Mouse (Mus musculus): ENCODE data around the gene Panx1. TPM values are rescaled to one million over a fixed set of nuclear protein-coding genes. Genes with fewer than 3 reads are reported as not detected.

The Panx1 gene
- polyA plus RNA-seq, 1 experiment from 2014 or later = 113 TPM

- Histone ChIP-seq H3K27ac (ENCODE audit: low read depth, low read length) (no peak overlapping the region), H3K4me2 (replicated peaks; ENCODE audit: low read depth, low read length) (no peak overlapping the region), H3K4me3 (ENCODE audit: low read depth, low read length) (no peak overlapping the region), H3K9ac (ENCODE audit: low read depth, low read length) (no peak overlapping the region), H3K4me1 (replicated peaks; ENCODE audit: control insufficient read depth, insufficient read depth, low read length) (no peaks in the 10 kb centered on the region), H3K36me3 (ENCODE audit: control insufficient read depth, insufficient read depth, low read length) (peaks cover 2% of the 10 kb centered on the region; the same call in 1 of the 2 replicates), H3K9me3 (ENCODE audit: control insufficient read depth, low read length) (no peaks in the 10 kb centered on the region), H3K27me3 (ENCODE audit: control insufficient read depth, insufficient read depth, low read length) (no peaks in the 10 kb centered on the region)
- WGBS = 93% methylated on average over 4 of the region's 4 CpGs
- ATAC-seq (ENCODE audit: low FRiP score) (no peak), DNase-seq (ENCODE audit: low spot score) (no peak)
Measured at GRCm38 (mm10) chr9:15032797-15033196, 12.5 kb downstream of the Panx1 start.

- Histone ChIP-seq H3K4me2 (replicated peaks; ENCODE audit: low read depth, low read length) (no peak overlapping the region), H3K4me1 (replicated peaks; ENCODE audit: control insufficient read depth, insufficient read depth, low read length) (no peaks in the 10 kb centered on the region), H3K27ac (ENCODE audit: low read depth, low read length) (no peak overlapping the region), H3K9ac (ENCODE audit: low read depth, low read length) (no peak overlapping the region), H3K27me3 (ENCODE audit: control insufficient read depth, insufficient read depth, low read length) (no peaks in the 10 kb centered on the region), H3K36me3 (ENCODE audit: control insufficient read depth, insufficient read depth, low read length) (peaks cover 2% of the 10 kb centered on the region; the same call in 1 of the 2 replicates), H3K4me3 (ENCODE audit: low read depth, low read length) (no peak overlapping the region), H3K9me3 (ENCODE audit: control insufficient read depth, low read length) (no peaks in the 10 kb centered on the region)
- ATAC-seq (ENCODE audit: low FRiP score) (no peak), DNase-seq (ENCODE audit: low spot score) (no peak)
- WGBS = 90% methylated on average over 8 of the region's 8 CpGs
Measured at GRCm38 (mm10) chr9:15030771-15031170, 14.5 kb downstream of the Panx1 start.

GRCm38 (mm10) chr9:15029025-15029727, 16.1 kb downstream of the Panx1 start:
- Histone ChIP-seq H3K9me3 (ENCODE audit: control insufficient read depth, low read length) (no peaks in the 10 kb centered on the region), H3K4me2 (replicated peaks; ENCODE audit: low read depth, low read length) (no peak overlapping the region), H3K9ac (ENCODE audit: low read depth, low read length) (no peak overlapping the region), H3K4me1 (replicated peaks; ENCODE audit: control insufficient read depth, insufficient read depth, low read length) (no peaks in the 10 kb centered on the region), H3K36me3 (ENCODE audit: control insufficient read depth, insufficient read depth, low read length) (peaks cover 2% of the 10 kb centered on the region; the same call in 1 of the 2 replicates), H3K4me3 (ENCODE audit: low read depth, low read length) (no peak overlapping the region), H3K27ac (ENCODE audit: low read depth, low read length) (no peak overlapping the region), H3K27me3 (ENCODE audit: control insufficient read depth, insufficient read depth, low read length) (no peaks in the 10 kb centered on the region)
- WGBS = 59% methylated on average over 4 of the region's 5 CpGs
- DNase-seq (ENCODE audit: low spot score) (peak; percentile 70), ATAC-seq (ENCODE audit: low FRiP score) (0 out of 2 replicates have a peak, but pooled peaks have one; percentile 35)

- no peak overlapping the region for H3K27ac ChIP-seq (ENCODE audit: low read depth, low read length)
- no peak overlapping the region for H3K4me3 ChIP-seq (ENCODE audit: low read depth, low read length)
- 74% methylated on average over 3 of the region's 3 CpGs for WGBS
- no peaks in the 10 kb centered on the region for H3K27me3 ChIP-seq (ENCODE audit: control insufficient read depth, insufficient read depth, low read length)
- no peak for DNase-seq (ENCODE audit: low spot score)
- no peak overlapping the region for H3K9ac ChIP-seq (ENCODE audit: low read depth, low read length)
- no peaks in the 10 kb centered on the region for H3K9me3 ChIP-seq (ENCODE audit: control insufficient read depth, low read length)
- no peak for ATAC-seq (ENCODE audit: low FRiP score)
- no peak overlapping the region for H3K4me2 ChIP-seq (replicated peaks; ENCODE audit: low read depth, low read length)
- H3K36me3 ChIP-seq (ENCODE audit: control insufficient read depth, insufficient read depth, low read length) = peaks cover 2% of the 10 kb centered on the region; the same call in 1 of the 2 replicates
- no peaks in the 10 kb centered on the region for H3K4me1 ChIP-seq (replicated peaks; ENCODE audit: control insufficient read depth, insufficient read depth, low read length)
Measured at GRCm38 (mm10) chr9:15027725-15028124, 17.6 kb downstream of the Panx1 start.

GRCm38 (mm10) chr9:15023049-15023448, 22.2 kb downstream of the Panx1 start:
- no peaks in the 10 kb centered on the region; the same call in 1 of the 2 replicates for H3K36me3 ChIP-seq (ENCODE audit: control insufficient read depth, insufficient read depth, low read length)

GRCm38 (mm10) chr9:15021156-15021555, 24.1 kb downstream of the Panx1 start:
- WGBS = 88% methylated on average over 9 of the region's 9 CpGs
- Histone ChIP-seq H3K4me1 (replicated peaks; ENCODE audit: control insufficient read depth, insufficient read depth, low read length) (no peaks in the 10 kb centered on the region), H3K4me3 (ENCODE audit: low read depth, low read length) (no peak overlapping the region), H3K4me2 (replicated peaks; ENCODE audit: low read depth, low read length) (no peak overlapping the region), H3K36me3 (ENCODE audit: control insufficient read depth, insufficient read depth, low read length) (no peaks in the 10 kb centered on the region; the same call in 1 of the 2 replicates), H3K27ac (ENCODE audit: low read depth, low read length) (no peak overlapping the region), H3K9me3 (ENCODE audit: control insufficient read depth, low read length) (no peaks in the 10 kb centered on the region), H3K27me3 (ENCODE audit: control insufficient read depth, insufficient read depth, low read length) (no peaks in the 10 kb centered on the region), H3K9ac (ENCODE audit: low read depth, low read length) (no peak overlapping the region)
- DNase-seq (ENCODE audit: low spot score) (no peak), ATAC-seq (ENCODE audit: low FRiP score) (no peak)

More at GRCm38 (mm10) chr9:15023049-15023448, 22.2 kb downstream of the Panx1 start:
- no peaks in the 10 kb centered on the region for H3K27me3 ChIP-seq (ENCODE audit: control insufficient read depth, insufficient read depth, low read length)
- H3K4me3 ChIP-seq (ENCODE audit: low read depth, low read length) = no peak overlapping the region
- WGBS = 94% methylated on average over 1 of the region's 1 CpGs
- no peak overlapping the region for H3K27ac ChIP-seq (ENCODE audit: low read depth, low read length)
- no peak overlapping the region for H3K9ac ChIP-seq (ENCODE audit: low read depth, low read length)
- H3K4me1 ChIP-seq (replicated peaks; ENCODE audit: control insufficient read depth, insufficient read depth, low read length) = no peaks in the 10 kb centered on the region
- H3K9me3 ChIP-seq (ENCODE audit: control insufficient read depth, low read length) = no peaks in the 10 kb centered on the region
- H3K4me2 ChIP-seq (replicated peaks; ENCODE audit: low read depth, low read length) = no peak overlapping the region
- ATAC-seq (ENCODE audit: low FRiP score) (no peak), DNase-seq (ENCODE audit: low spot score) (no peak)

- ATAC-seq (ENCODE audit: low FRiP score) (no peak), DNase-seq (ENCODE audit: low spot score) (no peak)
- no peaks in the 10 kb centered on the region; the same call in 1 of the 2 replicates for H3K36me3 ChIP-seq (ENCODE audit: control insufficient read depth, insufficient read depth, low read length)
- H3K4me2 ChIP-seq (replicated peaks; ENCODE audit: low read depth, low read length) = no peak overlapping the region
- H3K9me3 ChIP-seq (ENCODE audit: control insufficient read depth, low read length) = no peaks in the 10 kb centered on the region
- no peak overlapping the region for H3K4me3 ChIP-seq (ENCODE audit: low read depth, low read length)
- H3K27me3 ChIP-seq (ENCODE audit: control insufficient read depth, insufficient read depth, low read length) = no peaks in the 10 kb centered on the region
- 89% methylated on average over 5 of the region's 5 CpGs for WGBS
- H3K9ac ChIP-seq (ENCODE audit: low read depth, low read length) = no peak overlapping the region
- no peaks in the 10 kb centered on the region for H3K4me1 ChIP-seq (replicated peaks; ENCODE audit: control insufficient read depth, insufficient read depth, low read length)
- H3K27ac ChIP-seq (ENCODE audit: low read depth, low read length) = no peak overlapping the region
Measured at GRCm38 (mm10) chr9:15020561-15021080, 24.7 kb downstream of the Panx1 start.

GRCm38 (mm10) chr9:15018756-15019131, 26.5 kb downstream of the Panx1 start:
- DNase-seq (ENCODE audit: low spot score) (no peak), ATAC-seq (ENCODE audit: low FRiP score) (no peak)
- WGBS = 88% methylated on average over 5 of the region's 5 CpGs
- no peak overlapping the region for H3K4me3 ChIP-seq (ENCODE audit: low read depth, low read length)
- H3K4me1 ChIP-seq (replicated peaks; ENCODE audit: control insufficient read depth, insufficient read depth, low read length) = no peaks in the 10 kb centered on the region
- H3K9ac ChIP-seq (ENCODE audit: low read depth, low read length) = no peak overlapping the region
- no peaks in the 10 kb centered on the region for H3K9me3 ChIP-seq (ENCODE audit: control insufficient read depth, low read length)
- H3K27me3 ChIP-seq (ENCODE audit: control insufficient read depth, insufficient read depth, low read length) = no peaks in the 10 kb centered on the region
- H3K4me2 ChIP-seq (replicated peaks; ENCODE audit: low read depth, low read length) = no peak overlapping the region
- no peak overlapping the region for H3K27ac ChIP-seq (ENCODE audit: low read depth, low read length)
- H3K36me3 ChIP-seq (ENCODE audit: control insufficient read depth, insufficient read depth, low read length) = no peaks in the 10 kb centered on the region; the same call in 1 of the 2 replicates
